ENCODE assay signal across 14 mouse cellular contexts in genomic region chr10:89703042-89703441, GRCm38 (mm10). TPM values are rescaled to one million over a fixed set of nuclear protein-coding genes. Genes with fewer than 3 reads are reported as not detected.
A peak's percentile ranks its signal among the peaks of the same experiment; 100 is the strongest.
DNase-seq lines count a peak whose midpoint lies in the region; ATAC-seq lines count a peak whose summit lies in the region.
"Had no signal": no experiment of that assay in that cellular context is flagged by ENCODE, and none has a peak within 500 bp of the region (broad histone marks: within the 10 kb centered on the region; RNA-seq: fewer than 3 reads in every experiment).

No protein-coding gene starts in this region.

- DNase-seq in kidney, postnatal 36 days, result peak; percentile 12 to 43
- DNase-seq in kidney, adult 11 months, result no peak
- DNase-seq in thymus, postnatal 10 days (ENCODE audit: low spot score in 2 of 2), result peak; percentile 12 to 29
- DNase-seq in left cerebral cortex, postnatal 4 days, result no peak
- DNase-seq in adrenal gland, postnatal 25 days, result no peak
- DNase-seq: heart, adult 18-20 months had no signal

- H3K9ac ChIP-seq in lung, embryonic 16.5 days (ENCODE audit: low read length), result no peak overlapping the region
- H3K9ac ChIP-seq in forebrain, embryonic 15.5 days (replicated peaks), result no peak overlapping the region
- H3K9ac ChIP-seq: limb, embryonic 13.5 days; midbrain, embryonic 13.5 days had no signal

- H3K27me3 ChIP-seq in lung, embryonic 16.5 days (ENCODE audit: control insufficient read depth, insufficient read depth, low read depth, low read length), result no peaks in the 10 kb centered on the region
- no peaks in the 10 kb centered on the region for H3K27me3 ChIP-seq in forebrain, embryonic 15.5 days
- H3K27me3 ChIP-seq: CH12.LX; limb, embryonic 13.5 days; midbrain, embryonic 13.5 days had no signal

- H3K27ac ChIP-seq in lung, embryonic 16.5 days (ENCODE audit: low read length), result no peak overlapping the region
- no peak overlapping the region for H3K27ac ChIP-seq in forebrain, embryonic 15.5 days (replicated peaks)
- H3K27ac ChIP-seq: hindbrain, embryonic 10.5 days; limb, embryonic 13.5 days; midbrain, embryonic 13.5 days had no signal

- intact Hi-C loops in left cerebral cortex, postnatal 4 days (cut with DNase I), result loop anchor here (10.0 kb wide), 1 partner anchor 48 kb away; no protein-coding TSS in a partner anchor

- no peak overlapping the region for H3K4me3 ChIP-seq in lung, embryonic 16.5 days (ENCODE audit: low read length)
- no peak overlapping the region for H3K4me3 ChIP-seq in forebrain, embryonic 15.5 days
- H3K4me3 ChIP-seq: hindbrain, embryonic 10.5 days; limb, embryonic 13.5 days; midbrain, embryonic 13.5 days had no signal

- H3K4me2 ChIP-seq in lung, embryonic 16.5 days (ENCODE audit: low read depth, low read length), result no peak overlapping the region
- no peak overlapping the region for H3K4me2 ChIP-seq in forebrain, embryonic 15.5 days (replicated peaks)
- H3K4me2 ChIP-seq: limb, embryonic 13.5 days; midbrain, embryonic 13.5 days had no signal

- no peaks in the 10 kb centered on the region for H3K4me1 ChIP-seq in lung, embryonic 16.5 days (replicated peaks; ENCODE audit: control insufficient read depth, insufficient read depth, low read length)
- no peaks in the 10 kb centered on the region for H3K4me1 ChIP-seq in forebrain, embryonic 15.5 days
- H3K4me1 ChIP-seq: hindbrain, embryonic 10.5 days; limb, embryonic 13.5 days; midbrain, embryonic 13.5 days had no signal

- 38% methylated on average over 5 of the region's 5 CpGs for WGBS in lung, embryonic 16.5 days
- WGBS in forebrain, embryonic 15.5 days, result 61% methylated on average over 5 of the region's 5 CpGs

- no peaks in the 10 kb centered on the region for H3K36me3 ChIP-seq in lung, embryonic 16.5 days (ENCODE audit: control insufficient read depth, insufficient read depth, low read length)
- no peaks in the 10 kb centered on the region for H3K36me3 ChIP-seq in forebrain, embryonic 15.5 days
- H3K36me3 ChIP-seq: hindbrain, embryonic 10.5 days; limb, embryonic 13.5 days; midbrain, embryonic 13.5 days had no signal

- ATAC-seq in activated CD4-positive, CD25-positive, alpha-beta regulatory T cell, adult 4 months, result peak; percentile 94
- peak; percentile 59; the same call in 1 of the 2 replicates for ATAC-seq in lung, embryonic 16.5 days (ENCODE audit: low read depth)
- no peak for ATAC-seq in forebrain, embryonic 15.5 days (replicated peaks)
- ATAC-seq: forebrain, embryonic 16.5 days; midbrain, embryonic 13.5 days had no signal

- no peaks in the 10 kb centered on the region for H3K9me3 ChIP-seq in lung, embryonic 16.5 days (ENCODE audit: control insufficient read depth, low read length)
- H3K9me3 ChIP-seq in forebrain, embryonic 15.5 days, result no peaks in the 10 kb centered on the region
- H3K9me3 ChIP-seq: hindbrain, embryonic 10.5 days; limb, embryonic 13.5 days; midbrain, embryonic 13.5 days had no signal

RNA-seq across cellular contexts. Expression of gene Scyl2, which starts 17.0 kb away (rescaled TPM):
- polyA plus RNA-seq in activated CD4-positive, CD25-positive, alpha-beta regulatory T cell, adult 4 months (2017; shearing (Covaris generic)), result 1 to 10 TPM; 7.6 to 9.0 TPM
- polyA plus RNA-seq in lung, embryonic 16.5 days (2015; fragmentation: Nextera tagmentation; extraction: Ambion mirVana), result 7.5 and 7.7 TPM in 2 replicates
- total RNA-seq in left cerebral cortex, postnatal 4 days (2021), result 10 to 100 TPM; 46.3 to 48.2 TPM
- total RNA-seq in adrenal gland, postnatal 25 days (2021), result 50.0 and 54.0 TPM in 2 replicates
- 9.0 and 9.2 TPM in 2 replicates for polyA plus RNA-seq in forebrain, embryonic 15.5 days (2015; fragmentation: Nextera tagmentation; extraction: Ambion mirVana)

RNA-seq across cellular contexts. Expression of gene Actr6, which starts 29.1 kb away (rescaled TPM):
- 10 to 100 TPM; 46.8 to 50.2 TPM for polyA plus RNA-seq in activated CD4-positive, CD25-positive, alpha-beta regulatory T cell, adult 4 months (2017; shearing (Covaris generic))
- polyA plus RNA-seq in lung, embryonic 16.5 days (2015; fragmentation: Nextera tagmentation; extraction: Ambion mirVana), result 31.4 and 34.3 TPM in 2 replicates
- 10 to 100 TPM; 26.8 to 28.5 TPM for total RNA-seq in left cerebral cortex, postnatal 4 days (2021)
- total RNA-seq in adrenal gland, postnatal 25 days (2021), result 18.0 and 21.0 TPM in 2 replicates
- 64.7 and 67.1 TPM in 2 replicates for polyA plus RNA-seq in forebrain, embryonic 15.5 days (2015; fragmentation: Nextera tagmentation; extraction: Ambion mirVana)

RNA-seq across cellular contexts. Expression of gene Uhrf1bp1l, which starts 41.7 kb away (rescaled TPM):
- 10 to 100 TPM; 24.6 to 33.1 TPM for polyA plus RNA-seq in activated CD4-positive, CD25-positive, alpha-beta regulatory T cell, adult 4 months (2017; shearing (Covaris generic))
- 33.3 and 33.5 TPM in 2 replicates for polyA plus RNA-seq in lung, embryonic 16.5 days (2015; fragmentation: Nextera tagmentation; extraction: Ambion mirVana)
- 10 to 100 TPM; 51.1 to 53.3 TPM for total RNA-seq in left cerebral cortex, postnatal 4 days (2021)
- total RNA-seq in adrenal gland, postnatal 25 days (2021), result 92.7 and 129 TPM in 2 replicates
- 27.7 and 28.1 TPM in 2 replicates for polyA plus RNA-seq in forebrain, embryonic 15.5 days (2015; fragmentation: Nextera tagmentation; extraction: Ambion mirVana)

Comparison
In these comparisons a context has a peak if more than half of its experiments do, and no peak if none do; other contexts are left out.
1. DNase-seq: peak in kidney, postnatal 36 days (2 of 2) and thymus, postnatal 10 days (2 of 2); none in kidney, adult 11 months (single experiment), left cerebral cortex, postnatal 4 days (single experiment) and adrenal gland, postnatal 25 days (single experiment).